Mouse (Mus musculus): ENCODE measurements around the gene Gm26566.
"Not testable (repeated sequence)": the region's sequence is repeated elsewhere in the genome, so short reads cannot be mapped to it uniquely, and the experiment has no call there.

Gm26566 gene

DNA sequence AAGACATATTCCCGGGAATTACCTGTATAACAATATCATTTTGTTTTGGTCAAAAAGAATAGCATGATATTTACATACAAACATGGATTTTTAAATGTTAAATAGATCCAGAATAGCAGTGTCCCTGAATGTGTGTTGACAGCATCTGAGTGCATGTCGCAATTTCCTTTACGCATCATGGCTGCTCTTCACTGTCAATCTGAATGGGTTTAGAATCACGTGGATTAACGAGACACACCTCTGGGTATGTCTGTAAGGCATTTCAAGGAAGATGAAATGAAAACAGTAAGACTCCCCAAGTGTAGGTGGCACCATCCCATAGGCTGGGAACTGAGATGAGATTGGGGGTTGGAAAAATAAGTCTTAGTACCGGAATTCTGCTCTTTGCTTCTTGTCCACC is 17.4 kb downstream of the Gm26566 start:
- DNase-seq (ENCODE audit: low read depth) = no peak

- DNase-seq (ENCODE audit: low read depth) = no peak
These were observed 19.8 kb downstream of the Gm26566 start for GRCm38 (mm10) chr4:88741426-88741825.

GRCm38 (mm10) chr4:88742771-88743371 is 21.3 kb downstream of the Gm26566 start:
- DNase-seq (ENCODE audit: low read depth) = peak; percentile 41

DNA sequence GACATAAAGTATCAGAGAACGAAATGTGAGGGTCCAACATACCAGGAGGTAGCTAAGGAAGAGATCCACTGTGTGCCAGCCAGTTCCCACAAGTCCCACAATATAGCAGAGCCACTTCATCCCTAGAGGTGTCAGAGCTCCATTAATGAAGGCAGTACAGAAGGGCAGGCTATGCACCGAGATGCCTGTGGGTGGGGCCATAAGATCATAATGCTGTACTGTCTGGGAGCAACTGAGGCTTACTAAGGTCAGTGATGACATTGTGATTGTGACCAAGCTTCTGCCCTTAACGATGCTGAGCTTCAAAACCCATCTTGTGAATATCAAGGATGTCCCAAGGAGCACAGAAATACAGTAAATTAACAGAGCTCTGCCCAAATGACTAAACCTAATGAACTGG is 22.6 kb downstream of the Gm26566 start:
- no peak for DNase-seq (ENCODE audit: low read depth)

- no peak for DNase-seq (ENCODE audit: low read depth)
These were observed 28.3 kb downstream of the Gm26566 start for GRCm38 (mm10) chr4:88749926-88750325.

DNA sequence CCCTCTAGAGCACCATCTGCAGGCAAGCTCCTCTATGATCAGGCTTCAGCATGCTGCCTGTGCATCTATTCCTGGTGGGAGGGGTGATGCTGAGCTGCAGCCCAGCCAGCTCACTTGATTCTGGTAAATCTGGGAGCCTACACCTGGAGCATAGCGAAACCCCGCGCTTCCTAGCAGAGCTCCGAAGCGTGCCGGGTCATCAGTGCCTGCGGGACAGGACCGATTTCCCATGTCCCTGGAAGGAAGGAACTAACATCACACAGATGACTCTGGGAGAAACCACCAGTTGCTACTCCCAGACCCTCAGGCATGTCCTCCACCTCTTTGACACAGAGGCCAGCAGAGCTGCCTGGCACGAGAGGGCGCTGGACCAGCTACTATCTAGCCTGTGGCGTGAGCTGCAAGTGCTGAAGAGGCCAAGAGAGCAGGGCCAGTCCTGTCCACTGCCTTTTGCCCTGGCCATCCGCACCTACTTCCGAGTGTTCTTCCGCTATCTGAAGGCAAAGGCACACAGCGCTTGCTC is 33.3 kb downstream of the Gm26566 start, which contains the start of gene Gm13271:
Gm13271 (plus strand) TSS at position 51 of the 523 bp plus-strand sequence.
- DNase-seq (ENCODE audit: low read depth) = not testable (repeated sequence)

DNA sequence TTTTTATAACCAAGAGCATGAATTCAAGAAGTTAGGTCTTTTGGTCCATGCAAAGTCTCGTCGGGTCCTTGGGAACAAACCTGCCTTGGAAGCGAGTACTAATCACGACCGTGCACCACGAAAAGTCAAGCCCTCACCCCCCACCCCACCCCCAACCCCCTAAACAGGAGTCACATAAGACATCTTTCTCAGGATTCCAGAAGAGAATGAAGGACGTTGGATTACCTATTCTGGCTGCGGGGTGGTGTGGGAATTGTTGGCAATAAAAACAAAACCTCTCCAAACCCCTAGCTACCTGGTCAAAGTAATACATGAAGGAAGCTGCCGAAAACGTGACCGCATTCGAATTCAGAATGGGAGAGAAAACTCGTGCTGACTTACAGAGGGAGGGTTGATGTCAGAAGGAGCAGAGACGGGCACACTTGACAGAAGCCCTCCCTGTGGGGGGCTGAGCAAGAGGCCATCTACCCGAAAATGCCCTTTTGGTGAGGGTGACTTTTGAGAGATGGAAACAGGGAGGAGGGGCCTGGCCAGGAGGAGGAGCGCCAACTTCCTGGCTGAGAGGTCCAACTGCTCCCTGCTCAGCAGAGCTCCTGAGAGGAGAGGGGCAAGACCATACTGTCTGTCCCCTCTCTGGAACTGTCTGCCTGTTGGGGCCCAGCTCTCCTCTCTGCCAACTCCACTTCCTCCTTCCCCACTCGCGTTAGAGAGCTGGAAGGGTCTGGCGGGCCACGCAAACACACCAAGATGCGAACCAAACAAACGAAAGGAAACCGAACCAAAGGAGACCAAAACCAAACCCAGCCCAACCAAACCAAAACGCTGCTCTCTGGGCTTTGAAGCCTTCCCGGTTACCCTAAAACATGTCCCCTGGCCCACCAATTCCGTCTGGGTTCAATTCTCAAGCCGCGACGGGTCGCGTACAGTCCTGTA is 35.2 kb downstream of the Gm26566 start:
- peak; percentile 52 for DNase-seq (ENCODE audit: low read depth)

GRCm38 (mm10) chr4:88757628-88758031 is 36.0 kb downstream of the Gm26566 start:
- DNase-seq (ENCODE audit: low read depth) = peak; percentile 94

DNA sequence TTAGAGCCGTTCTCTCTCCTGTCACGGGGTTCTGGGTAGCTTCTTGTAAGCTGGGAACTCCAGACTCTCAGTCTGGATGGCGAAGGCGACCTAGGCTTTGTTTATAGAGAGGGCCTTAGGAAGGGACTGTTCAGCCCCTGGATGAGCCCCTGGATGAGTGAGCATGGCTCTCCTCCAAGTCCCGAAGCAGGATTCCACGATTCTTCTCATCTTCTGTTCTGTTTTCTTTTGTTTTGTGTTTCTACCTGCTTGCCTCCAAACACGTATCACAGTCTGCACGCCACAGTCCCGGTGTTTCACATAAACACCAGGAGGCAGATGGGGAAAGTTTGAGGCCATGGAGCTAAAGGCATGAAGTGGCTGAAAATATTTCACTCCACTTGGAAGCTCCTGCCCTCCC is 37.1 kb downstream of the Gm26566 start:
- not testable (repeated sequence) for DNase-seq (ENCODE audit: low read depth)

- not testable (repeated sequence) for DNase-seq (ENCODE audit: low read depth)
These were observed 38.1 kb downstream of the Gm26566 start, which contains the start of gene Gm13283 for GRCm38 (mm10) chr4:88759610-88760268. Gene Gm13283 (plus strand): TSS chr4:88760119.

GRCm38 (mm10) chr4:88760431-88760830 is 38.8 kb downstream of the Gm26566 start:
- peak; percentile 91 for DNase-seq (ENCODE audit: low read depth)

GRCm38 (mm10) chr4:88761776-88762175 is 40.2 kb downstream of the Gm26566 start:
- DNase-seq (ENCODE audit: low read depth) = not testable (repeated sequence)

GRCm38 (mm10) chr4:88762341-88762740 is 40.7 kb downstream of the Gm26566 start:
- DNase-seq (ENCODE audit: low read depth) = not testable (repeated sequence)

- DNase-seq (ENCODE audit: low read depth) = peak; percentile 89
These were observed 41.9 kb downstream of the Gm26566 start for GRCm38 (mm10) chr4:88763384-88764018.
